Mouse (Mus musculus) heart, adult 9 months (tissue): ENCODE measurements around the gene Rgs6.

Source experiments
- DNase-seq, 2 experiments: peaks; one replicate each; pipeline ENCODE4 v3.0.0; 2022; ENCODE audit warnings: low spot score in 2 of 2

The Rgs6 gene

GRCm38 (mm10) chr12:83179860-83180259 is 591.8 kb downstream of the Rgs6 start:
- DNase-seq, result no peak

- DNase-seq, result no peak
These were observed 592.5 kb downstream of the Rgs6 start for GRCm38 (mm10) chr12:83180561-83180960.

GRCm38 (mm10) chr12:83201674-83202073 is 613.6 kb downstream of the Rgs6 start:
- no peak for DNase-seq

- DNase-seq, result no peak
These were observed 616.3 kb downstream of the Rgs6 start for GRCm38 (mm10) chr12:83204361-83204760.

GRCm38 (mm10) chr12:83206866-83207265 is 618.8 kb downstream of the Rgs6 start:
- no peak for DNase-seq

- no peak for DNase-seq
These were observed 619.4 kb downstream of the Rgs6 start for GRCm38 (mm10) chr12:83207481-83207880.

GRCm38 (mm10) chr12:83208011-83208410 is 619.9 kb downstream of the Rgs6 start:
- DNase-seq, result no peak

- DNase-seq, result no peak
These were observed 620.7 kb downstream of the Rgs6 start for GRCm38 (mm10) chr12:83208841-83209240.

GRCm38 (mm10) chr12:83209461-83209860 is 621.4 kb downstream of the Rgs6 start:
- peak in 1 of 2 experiments; percentile 24 for DNase-seq

- DNase-seq, result no peak
These were observed 622.2 kb downstream of the Rgs6 start for GRCm38 (mm10) chr12:83210294-83210693.

GRCm38 (mm10) chr12:83210735-83211134 is 622.6 kb downstream of the Rgs6 start:
- no peak for DNase-seq

GRCm38 (mm10) chr12:83211146-83211822 is 623.2 kb downstream of the Rgs6 start:
- no peak for DNase-seq
